Mouse (Mus musculus): ENCODE data around the gene Agpat3. TPM values are rescaled to one million over a fixed set of nuclear protein-coding genes. Genes with fewer than 3 reads are reported as not detected.

Agpat3 gene
- total RNA-seq, 2 experiments from 2014 or later = 160 to 164 TPM

GRCm38 (mm10) chr10:78279210-78279609, 73.1 kb downstream of the Agpat3 start:
- intact Hi-C loops (cut with DNase I; ENCODE audit: low total_unique reads) = no loop called here
- DNase-seq = peak; percentile 38

DNA sequence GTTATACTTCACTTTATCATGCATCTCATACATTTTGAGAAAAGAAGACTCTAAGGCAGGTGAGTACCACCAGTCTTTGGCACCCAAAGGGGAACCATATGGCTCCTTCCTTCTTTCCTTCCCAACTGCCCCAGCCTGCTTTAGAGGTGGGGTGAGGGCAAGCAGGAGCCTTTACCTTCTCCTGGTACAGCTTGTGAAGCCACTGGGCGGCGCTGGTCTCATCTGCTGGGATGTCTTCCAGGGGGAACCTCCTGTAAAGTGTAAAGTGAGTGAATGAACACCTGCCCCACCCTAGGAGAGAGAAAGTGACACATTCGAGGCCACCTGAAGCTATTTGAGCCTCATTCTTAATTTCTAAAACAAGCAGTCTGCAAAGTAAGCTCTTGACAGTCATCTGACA, 74.5 kb downstream of the Agpat3 start:
- intact Hi-C loops (cut with DNase I; ENCODE audit: low total_unique reads) = no loop called here
- no peak for DNase-seq

GRCm38 (mm10) chr10:78276242-78276641, 76.0 kb downstream of the Agpat3 start:
- intact Hi-C loops (cut with DNase I; ENCODE audit: low total_unique reads) = no loop called here
- no peak for DNase-seq

DNA sequence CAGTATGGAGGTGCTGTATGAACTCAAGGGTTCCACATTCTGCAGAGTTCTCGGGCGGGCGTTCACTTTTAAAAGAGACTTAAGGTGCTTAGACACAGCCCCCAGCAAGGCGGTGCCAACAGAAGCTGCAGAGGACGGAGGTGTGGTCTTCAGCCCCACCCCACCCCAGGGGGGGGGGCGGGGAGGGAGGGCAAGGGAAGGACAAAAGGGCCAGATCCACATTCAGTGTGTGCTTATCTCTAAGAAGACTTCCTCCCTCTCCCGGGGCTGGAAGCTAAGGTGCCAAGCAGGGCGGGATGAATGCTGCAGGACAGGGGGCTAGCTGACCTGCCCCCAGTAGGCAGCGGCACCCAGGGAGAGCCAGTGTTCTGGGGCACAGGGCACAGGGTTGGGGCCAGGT, 79.4 kb downstream of the Agpat3 start:
- intact Hi-C loops (cut with DNase I; ENCODE audit: low total_unique reads) = no loop called here
- DNase-seq = no peak

DNA sequence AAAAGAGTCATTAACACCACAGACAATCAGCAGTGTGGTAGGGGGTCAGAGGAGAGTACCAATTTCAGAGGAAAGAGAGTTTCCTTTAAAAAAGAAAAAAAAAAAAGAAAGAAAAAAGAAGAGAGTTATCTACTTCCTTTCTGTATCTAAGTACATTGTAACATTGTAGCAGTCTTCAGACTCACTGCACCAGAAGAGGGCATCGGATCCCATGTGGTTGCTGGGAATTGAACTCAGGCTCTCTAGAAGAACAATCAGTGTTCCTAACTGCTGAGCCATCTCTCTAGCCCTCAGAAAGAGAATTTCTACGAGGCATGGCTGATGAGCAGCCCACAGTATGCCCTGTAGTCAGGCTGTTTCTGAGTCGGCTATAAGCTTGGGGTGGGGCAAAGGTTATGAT, 86.4 kb downstream of the Agpat3 start:
- DNase-seq = no peak
- intact Hi-C loops (cut with DNase I; ENCODE audit: low total_unique reads) = no loop called here

GRCm38 (mm10) chr10:78264735-78265134, 87.6 kb downstream of the Agpat3 start:
- intact Hi-C loops (cut with DNase I; ENCODE audit: low total_unique reads) = no loop called here
- no peak for DNase-seq

- intact Hi-C loops (cut with DNase I; ENCODE audit: low total_unique reads) = no loop called here
- peak; percentile 53 for DNase-seq
These were observed 91.2 kb downstream of the Agpat3 start for GRCm38 (mm10) chr10:78260916-78261650.

- intact Hi-C loops (cut with DNase I; ENCODE audit: low total_unique reads) = no loop called here
- DNase-seq = no peak
These were observed 92.0 kb downstream of the Agpat3 start for GRCm38 (mm10) chr10:78260322-78260721.

GRCm38 (mm10) chr10:78259702-78260101, 92.6 kb downstream of the Agpat3 start:
- no peak for DNase-seq
- intact Hi-C loops (cut with DNase I; ENCODE audit: low total_unique reads) = no loop called here

DNA sequence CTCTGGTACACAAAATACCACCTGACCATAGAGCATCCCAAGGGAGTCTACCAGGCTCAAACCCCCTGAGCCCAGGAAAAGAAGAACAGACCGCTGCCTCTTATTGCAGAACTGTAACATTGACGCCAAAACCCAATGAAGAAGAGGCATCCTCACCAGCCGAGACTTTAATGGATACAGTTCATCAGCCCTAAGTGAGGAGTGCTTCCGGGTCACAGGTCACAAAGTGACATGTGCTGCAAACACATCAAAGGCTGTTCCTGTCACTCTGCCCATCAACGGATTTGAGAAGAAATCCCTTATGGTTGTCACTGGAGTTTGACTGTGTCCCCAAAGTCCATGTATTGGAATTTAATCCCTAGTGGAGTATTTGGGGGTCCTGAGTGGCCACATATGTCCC, 93.1 kb downstream of the Agpat3 start:
- intact Hi-C loops (cut with DNase I; ENCODE audit: low total_unique reads) = no loop called here
- DNase-seq = no peak

GRCm38 (mm10) chr10:78258142-78258675, 94.1 kb downstream of the Agpat3 start:
- no peak for DNase-seq
- intact Hi-C loops (cut with DNase I; ENCODE audit: low total_unique reads) = no loop called here

DNA sequence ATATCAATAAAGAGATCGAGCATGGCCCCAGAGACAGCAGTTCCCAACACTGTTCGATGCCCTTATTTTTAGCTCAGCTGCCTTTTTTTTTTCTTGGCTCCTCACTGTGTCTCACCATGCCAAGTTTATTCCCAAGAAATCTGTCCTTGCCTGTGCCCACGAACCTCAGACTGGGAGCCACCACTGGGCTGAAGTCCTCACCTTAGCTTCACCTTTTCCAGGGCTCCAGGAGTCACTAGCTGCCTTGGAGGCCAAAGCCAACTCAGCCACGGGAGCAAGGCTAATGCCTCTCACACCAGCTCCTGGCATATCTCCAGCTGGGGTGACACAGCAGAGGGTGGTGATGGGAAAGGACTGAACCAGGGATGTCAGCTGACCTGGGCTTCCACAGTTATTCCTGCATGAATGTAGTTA, 96.6 kb downstream of the Agpat3 start:
- peak; percentile 42 for DNase-seq

GRCm38 (mm10) chr10:78247206-78247605, 105.1 kb downstream of the Agpat3 start:
- intact Hi-C loops (cut with DNase I; ENCODE audit: low total_unique reads) = no loop called here
- no peak for DNase-seq

More for the DNA sequence above, 96.6 kb downstream of the Agpat3 start:
- intact Hi-C loops (cut with DNase I; ENCODE audit: low total_unique reads) = no loop called here

- no peak for DNase-seq
- intact Hi-C loops (cut with DNase I; ENCODE audit: low total_unique reads) = no loop called here
These were observed 105.6 kb downstream of the Agpat3 start for GRCm38 (mm10) chr10:78246725-78247124.

DNA sequence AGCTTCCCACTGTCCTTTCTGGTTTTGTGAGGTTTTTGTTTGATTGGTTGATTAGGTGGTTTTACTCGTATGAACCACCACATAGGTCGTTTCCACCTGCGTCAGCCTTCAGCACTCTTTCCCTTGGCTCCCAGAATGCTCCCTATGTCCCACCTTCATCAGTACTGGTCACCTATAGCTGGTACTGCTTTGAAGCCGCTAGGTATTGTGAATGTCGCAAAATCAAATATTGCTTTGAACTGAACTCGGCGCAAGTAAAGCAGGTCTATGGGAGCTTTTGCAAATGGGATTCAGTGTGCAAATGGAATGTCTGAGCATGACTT, 107.1 kb downstream of the Agpat3 start:
- intact Hi-C loops (cut with DNase I; ENCODE audit: low total_unique reads) = no loop called here
- no peak for DNase-seq

DNA sequence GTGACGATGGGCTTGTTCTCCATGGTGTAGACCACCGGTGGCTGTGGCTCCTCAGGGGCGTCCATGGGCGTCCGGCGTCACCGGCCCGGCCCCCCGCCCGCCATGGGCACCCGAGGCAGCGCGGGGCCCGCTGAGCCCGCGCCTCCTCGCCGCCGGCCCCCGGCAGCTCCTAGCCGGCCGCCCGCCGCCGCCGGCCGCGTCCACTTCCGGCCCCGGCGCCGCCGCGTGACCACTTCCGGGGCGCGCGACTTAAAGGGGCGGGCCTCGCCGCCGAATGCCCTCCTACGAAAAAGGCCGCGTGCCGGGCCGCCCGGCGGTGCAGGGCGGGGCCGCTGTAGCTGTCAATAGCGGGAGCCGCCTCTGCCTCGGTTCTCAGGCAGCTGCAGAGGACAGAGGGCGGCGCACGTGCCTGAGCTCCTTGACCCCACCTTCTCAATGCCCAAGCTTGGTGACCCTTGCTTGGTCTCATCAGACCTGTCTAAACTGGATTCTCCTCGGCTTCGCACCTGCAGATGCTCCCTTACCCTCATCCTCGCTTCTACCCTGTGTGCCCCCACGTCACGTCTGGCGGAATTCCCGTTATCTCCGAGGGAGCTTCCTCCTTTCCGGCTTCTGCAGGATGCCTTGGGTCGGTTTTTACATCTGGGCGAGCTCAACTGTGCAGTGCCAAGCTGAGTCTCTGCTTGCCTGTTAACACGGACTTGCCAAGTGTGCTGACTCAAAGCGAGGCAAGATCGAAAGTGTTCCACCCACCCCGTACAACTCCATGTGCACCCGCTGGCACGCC, 107.7 kb downstream of the Agpat3 start, which contains the start of gene Trappc10:
Trappc10 (minus strand) TSS at position 204 of the 787 bp plus-strand sequence.
- intact Hi-C loops (cut with DNase I; ENCODE audit: low total_unique reads) = no loop called here
- peak; percentile 89 for DNase-seq

- intact Hi-C loops (cut with DNase I; ENCODE audit: low total_unique reads) = no loop called here
- peak; percentile 41 for DNase-seq
These were observed 108.2 kb downstream of the Agpat3 start for GRCm38 (mm10) chr10:78244058-78244437.

- no peak for DNase-seq
These were observed 113.4 kb downstream of the Agpat3 start for GRCm38 (mm10) chr10:78238926-78239325.

GRCm38 (mm10) chr10:78238297-78238696, 114.0 kb downstream of the Agpat3 start:
- intact Hi-C loops (cut with DNase I; ENCODE audit: low total_unique reads) = no loop called here

More at GRCm38 (mm10) chr10:78238926-78239325, 113.4 kb downstream of the Agpat3 start:
- intact Hi-C loops (cut with DNase I; ENCODE audit: low total_unique reads) = no loop called here

GRCm38 (mm10) chr10:78237809-78238208, 114.5 kb downstream of the Agpat3 start:
- no peak for DNase-seq

More at GRCm38 (mm10) chr10:78238297-78238696, 114.0 kb downstream of the Agpat3 start:
- no peak for DNase-seq

More at GRCm38 (mm10) chr10:78237809-78238208, 114.5 kb downstream of the Agpat3 start:
- intact Hi-C loops (cut with DNase I; ENCODE audit: low total_unique reads) = no loop called here

Data from gastrocnemius, postnatal 14 days (tissue).